Mouse (Mus musculus) kidney, adult 2 months (tissue): ENCODE data around the gene Gm9918. TPM values are rescaled to one million over a fixed set of nuclear protein-coding genes. Genes with fewer than 3 reads are reported as not detected.

ENCODE experiments used
- DNase-seq: peaks from one replicate; pipeline ENCODE4 v3.0.0; 2021
- H3K27ac ChIP-seq: fragments of 200-500 bp; 2 replicates; pipeline ENCODE4 v1.5.1; 2012; ENCODE audit warnings: low read depth, low read length, control low read depth, inconsistent platforms; ENCODE audit not compliant: insufficient read depth
- H3K27me3 ChIP-seq: fragments of 200-500 bp; replicated peaks from 2 replicates; pipeline ENCODE4 v1.6.1; 2012; ENCODE audit warnings: mild to moderate bottlenecking, moderate library complexity, low read length, inconsistent platforms; ENCODE audit not compliant: control insufficient read depth, insufficient read depth
- H3K36me3 ChIP-seq: fragments of 200-500 bp; 2 replicates; pipeline ENCODE4 v1.6.1; 2012; ENCODE audit warnings: mild to moderate bottlenecking, moderate library complexity, low read length, inconsistent platforms; ENCODE audit not compliant: control insufficient read depth, insufficient read depth
- H3K4me1 ChIP-seq: fragments of 200-500 bp; 2 replicates; pipeline ENCODE4 v1.6.1; 2011; ENCODE audit warnings: low read length; ENCODE audit not compliant: control insufficient read depth, insufficient read depth
- H3K4me3 ChIP-seq: fragments of 200-500 bp; 2 replicates; pipeline ENCODE4 v1.5.1; 2011; ENCODE audit warnings: mild to moderate bottlenecking, low read depth, low read length, control low read depth; ENCODE audit not compliant: insufficient read depth
- CTCF ChIP-seq: fragments of 200-500 bp; conservative IDR thresholded peaks from 2 replicates; pipeline ENCODE4 v1.5.1; 2011; ENCODE audit warnings: low read depth, mild to moderate bottlenecking, control low read depth, low read length, moderate library complexity, mixed read lengths; ENCODE audit not compliant: insufficient read depth, insufficient read length
- POLR2A ChIP-seq: fragments of 200-500 bp; IDR thresholded peaks from one replicate; pipeline ENCODE4 v1.6.1; 2011; ENCODE audit warnings: low read depth, low read length, control low read depth
- WGBS: fragments of 180-500 bp; shearing (Covaris S2); methylation state at CpG from one replicate; pipeline ENCODE4 v1.1.7; 2018; 5-methylcytosine and 5-hydroxymethylcytosine counted together
- polyA plus RNA-seq: library from polyadenylated mRNA; depleted of rRNA; stranded (reverse); fragments of >200 nt; gene quantifications from 2 replicates; pipeline ENCODE4 v1.2.3, GENCODE M21; 2012

Gene Gm9918
- polyA plus RNA-seq, 1 experiment = 0.41 TPM

- H3K4me1 ChIP-seq = peaks cover 8% of the 10 kb centered on the region
- 71% methylated on average over 9 of the region's 9 CpGs for WGBS
- DNase-seq = no peak
- TF ChIP-seq POLR2A (no peak), CTCF (no peak)
- H3K27me3 ChIP-seq = no peaks in the 10 kb centered on the region
- no peaks in the 10 kb centered on the region for H3K36me3 ChIP-seq
- no peak overlapping the region for H3K27ac ChIP-seq
- no peak overlapping the region for H3K4me3 ChIP-seq
Observed at GRCm38 (mm10) chr15:102249967-102250366, 20.4 kb upstream of the Gm9918 start.

GRCm38 (mm10) chr15:102250521-102250920 lies 19.8 kb upstream of the Gm9918 start:
- TF ChIP-seq CTCF = no peak
- no peak for TF ChIP-seq POLR2A

GRCm38 (mm10) chr15:102255547-102256255 lies 14.7 kb upstream of the Gm9918 start:
- peak; percentile 58 for DNase-seq
- Histone ChIP-seq H3K4me3 (peak overlapping the region; percentile 53; the same call in 1 of the 2 replicates), H3K4me1 (peaks cover 5% of the 10 kb centered on the region; the same call in 1 of the 2 replicates), H3K36me3 (no peaks in the 10 kb centered on the region), H3K27me3 (no peaks in the 10 kb centered on the region), H3K27ac (peak overlapping the region; percentile 68; the same call in 1 of the 2 replicates)
- 52% methylated on average over 14 of the region's 14 CpGs for WGBS
- no peak for TF ChIP-seq POLR2A
- TF ChIP-seq CTCF = no peak

More at GRCm38 (mm10) chr15:102250521-102250920, 19.8 kb upstream of the Gm9918 start:
- H3K27ac ChIP-seq = no peak overlapping the region
- no peak overlapping the region for H3K4me3 ChIP-seq
- WGBS = 86% methylated on average over 5 of the region's 5 CpGs
- peaks cover 8% of the 10 kb centered on the region for H3K4me1 ChIP-seq
- H3K36me3 ChIP-seq = no peaks in the 10 kb centered on the region
- no peak for DNase-seq
- no peaks in the 10 kb centered on the region for H3K27me3 ChIP-seq

- peak overlapping the region; percentile 68 for H3K27ac ChIP-seq
- H3K4me1 ChIP-seq = peaks cover 5% of the 10 kb centered on the region; the same call in 1 of the 2 replicates
- no peaks in the 10 kb centered on the region for H3K27me3 ChIP-seq
- no peaks in the 10 kb centered on the region for H3K36me3 ChIP-seq
- no peak for TF ChIP-seq CTCF
- no peak for TF ChIP-seq POLR2A
- no peak for DNase-seq
- H3K4me3 ChIP-seq = peak overlapping the region; percentile 53
- 13% methylated on average over 22 of the region's 22 CpGs for WGBS
Observed at GRCm38 (mm10) chr15:102256431-102257201, 13.7 kb upstream of the Gm9918 start.

GRCm38 (mm10) chr15:102257202-102258075 lies 12.9 kb upstream of the Gm9918 start, which contains the start of gene Rarg:
Rarg (minus strand) TSS chr15:102257517.
- Histone ChIP-seq H3K27ac (peak within 1 kb of the TSS; percentile 84), H3K4me3 (peak within 1 kb of the TSS; percentile 53), H3K4me1 (peaks cover 5% of the 10 kb centered on the region; the same call in 1 of the 2 replicates), H3K27me3 (no peaks in the 10 kb centered on the region), H3K36me3 (no peaks in the 10 kb centered on the region)
- 3% methylated on average over 43 of the region's 46 CpGs for WGBS
- peak; percentile 75 for DNase-seq
- TF ChIP-seq POLR2A (peak; percentile 25), CTCF (no peak)

GRCm38 (mm10) chr15:102258076-102258470 lies 12.3 kb upstream of the Gm9918 start:
- peaks cover 5% of the 10 kb centered on the region; the same call in 1 of the 2 replicates for H3K4me1 ChIP-seq
- DNase-seq = peak; percentile 68
- WGBS = 28% methylated on average over 12 of the region's 12 CpGs
- peak overlapping the region; percentile 84 for H3K27ac ChIP-seq
- TF ChIP-seq CTCF = no peak
- TF ChIP-seq POLR2A = no peak
- no peaks in the 10 kb centered on the region for H3K27me3 ChIP-seq
- H3K4me3 ChIP-seq = peak overlapping the region; percentile 53
- no peaks in the 10 kb centered on the region for H3K36me3 ChIP-seq
